Mouse (Mus musculus) CH12.LX (cell line): Measurements from ENCODE around the gene Nop53. TPM values are rescaled to one million over a fixed set of nuclear protein-coding genes. Genes with fewer than 3 reads are reported as not detected.

ENCODE experiments used
- DNase-seq: peaks from one replicate; pipeline ENCODE4 v3.0.0-alpha.2; 2013; ENCODE audit errors: extremely low read depth
- H3K27ac ChIP-seq: 2 replicates; pipeline ENCODE4 v1.5.1; 2012; ENCODE audit warnings: low read depth, mild to moderate bottlenecking, control low read depth, moderate library complexity; ENCODE audit not compliant: insufficient read depth
- H3K27me3 ChIP-seq: replicated peaks from 2 replicates; pipeline ENCODE3; 2012; ENCODE audit warnings: inconsistent platforms
- H3K36me3 ChIP-seq, 2 experiments: replicated peaks in 1 of 2; 2 replicates each; pipeline versions ENCODE3 to v1.6.1; 2012; ENCODE audit warnings: inconsistent platforms in 1 of 2, low read length in 1 of 2, mild to moderate bottlenecking in 1 of 2, mixed read lengths in 1 of 2, moderate library complexity in 1 of 2; ENCODE audit not compliant: control insufficient read depth in 1 of 2, insufficient read depth in 1 of 2
- H3K4me1 ChIP-seq, 2 experiments: 2 replicates each; pipeline ENCODE4 v1.6.1; 2012; ENCODE audit warnings: inconsistent platforms in 1 of 2, moderate library complexity in 1 of 2; ENCODE audit not compliant: insufficient read depth in 2 of 2, control insufficient read depth in 1 of 2
- H3K4me2 ChIP-seq: 2 replicates; pipeline ENCODE4 v1.6.1; 2012; ENCODE audit warnings: low read depth, mild to moderate bottlenecking, control low read depth; ENCODE audit not compliant: poor library complexity, insufficient read depth, severe bottlenecking
- H3K4me3 ChIP-seq, 3 experiments: fragments of 150-350 bp in 1 of 3; sonication (generic) in 1 of 3; replicated peaks in 1 of 3; 2 replicates each; pipeline versions ENCODE3 to v1.5.1; 2011 to 2012; ENCODE audit warnings: low read depth in 2 of 3, low read length in 2 of 3, mild to moderate bottlenecking in 2 of 3, moderate library complexity in 2 of 3, control low read depth in 1 of 3, improper control_type of control experiment in 1 of 3, inconsistent platforms in 1 of 3, mixed read lengths in 1 of 3; ENCODE audit not compliant: poor library complexity in 1 of 3
- H3K79me2 ChIP-seq: replicated peaks from 2 replicates; pipeline ENCODE4 v1.6.1; 2012; ENCODE audit warnings: mild to moderate bottlenecking, moderate library complexity; ENCODE audit not compliant: control insufficient read depth, poor library complexity, insufficient read depth, severe bottlenecking; ENCODE audit errors: extremely low read depth
- H3K9ac ChIP-seq: 2 replicates; pipeline ENCODE4 v1.6.1; 2012; ENCODE audit warnings: low read depth, mild to moderate bottlenecking, control low read depth, moderate library complexity; ENCODE audit not compliant: insufficient read depth
- H3K9me3 ChIP-seq: replicated peaks from 2 replicates; pipeline ENCODE3; 2012; ENCODE audit warnings: low read length, inconsistent platforms, mixed read lengths
- SIN3A ChIP-seq: IDR thresholded peaks from 2 replicates; pipeline ENCODE4 v1.6.1; 2012; ENCODE audit warnings: low read length, improper control_type of control experiment, inconsistent platforms
- SMC3 ChIP-seq: IDR thresholded peaks from 2 replicates; pipeline ENCODE4 v1.6.1; 2011; ENCODE audit warnings: low read depth, low read length, improper control_type of control experiment
- ZMIZ1 ChIP-seq: IDR thresholded peaks from 2 replicates; pipeline ENCODE4 v1.6.1; 2012; ENCODE audit warnings: low read depth, mild to moderate bottlenecking, inconsistent platforms, low read length, improper control_type of control experiment
- dilution Hi-C: fragments of 300-500 bp; cut with MboI; formaldehyde crosslinking; loops from 2 replicates; pipeline ENCODE4 v1.14.3; 2020; ENCODE audit warnings: low sequenced_read_pairs; ENCODE audit not compliant: extremely low pct_unique_long_range_greater_than_20kb, extremely low pct_ligation_motif_present
- in situ Hi-C: fragments of 300-500 bp; cut with MboI; formaldehyde crosslinking; loops from 3 replicates; pipeline ENCODE4 v1.14.3; 2019; ENCODE audit warnings: low sequenced_read_pairs, low pct_ligation_motif_present, low pct_unique_long_range_greater_than_20kb, mixed read lengths
- polyA plus RNA-seq: library from polyadenylated mRNA; unstranded; fragments of >175 nt; gene quantifications from 2 replicates; pipeline ENCODE4 v1.2.1, GENCODE M21; 2012; ENCODE audit warnings: low read depth; ENCODE audit not compliant: insufficient read length
- total RNA-seq, 2 experiments: library from RNA; depleted of rRNA; stranded (reverse); fragments of 300-350 nt in 1 of 2; fragments of >200 nt in 1 of 2; gene quantifications; 2 replicates each; pipeline ENCODE4 v1.2.3; 2012 to 2014

Nop53 gene
- total and polyA plus RNA-seq, 3 experiments = 199 to 310 (median 291) TPM

- dilution Hi-C loops = no loop called here
- no peaks in the 10 kb centered on the region for H3K9me3 ChIP-seq
- no peaks in the 10 kb centered on the region for H3K36me3 ChIP-seq
- peaks cover 0 to 4% of the 10 kb centered on the region in 2 experiments; a peak in 2 of 4 replicates for H3K4me1 ChIP-seq
- no peaks in the 10 kb centered on the region for H3K79me2 ChIP-seq
- no peak overlapping the region for H3K4me3 ChIP-seq
- TF ChIP-seq ZMIZ1 (no peak), SMC3 (no peak), SIN3A (no peak)
- TF ChIP-seq, all 38 proteins: peak for 0
- Histone ChIP-seq H3K27me3 (peaks cover 39% of the 10 kb centered on the region), H3K9ac (no peak overlapping the region), H3K27ac (no peak overlapping the region), H3K4me2 (no peak overlapping the region)
- in situ Hi-C loops = no loop called here
- no peak for DNase-seq
These were observed 51.6 kb downstream of the Nop53 start for GRCm38 (mm10) chr7:15894251-15894650.

Other genes starting within 250 kb of the Nop53 start
- gene Obox5, start 195.9 kb downstream of the Nop53 start, total RNA-seq (2012; rRNA removed) = not detected in 2 replicates
- gene Obox5, start 195.9 kb downstream of the Nop53 start, total RNA-seq (2014; rRNA removed) = not detected in 2 replicates
- gene Obox5, start 195.9 kb downstream of the Nop53 start, polyA plus RNA-seq = not detected in 2 replicates
- not detected in 2 replicates for gene Obox6, start 106.4 kb downstream of the Nop53 start, total RNA-seq (2012; rRNA removed)
- gene Obox6, start 106.4 kb downstream of the Nop53 start, total RNA-seq (2014; rRNA removed) = not detected in 2 replicates
- not detected in 2 replicates for gene Obox6, start 106.4 kb downstream of the Nop53 start, polyA plus RNA-seq
- not detected in 2 replicates for gene Crx, start 66.1 kb downstream of the Nop53 start, total RNA-seq (2012; rRNA removed)
- gene Crx, start 66.1 kb downstream of the Nop53 start, total RNA-seq (2014; rRNA removed) = not detected in 2 replicates
- not detected in 2 replicates for gene Crx, start 66.1 kb downstream of the Nop53 start, polyA plus RNA-seq
- 0.71 TPM in 1 of 2 replicates, not detected in the other for gene Crxos, start 63.5 kb downstream of the Nop53 start, total RNA-seq (2012; rRNA removed)
- 1.1 and 1.7 TPM in 2 replicates for gene Crxos, start 63.5 kb downstream of the Nop53 start, total RNA-seq (2014; rRNA removed)
- gene Crxos, start 63.5 kb downstream of the Nop53 start, polyA plus RNA-seq = 0.94 and 1.5 TPM in 2 replicates
- 62.2 and 65.2 TPM in 2 replicates for gene Selenow, start 23.7 kb downstream of the Nop53 start, total RNA-seq (2012; rRNA removed)
- 44.1 and 44.9 TPM in 2 replicates for gene Selenow, start 23.7 kb downstream of the Nop53 start, total RNA-seq (2014; rRNA removed)
- gene Selenow, start 23.7 kb downstream of the Nop53 start, polyA plus RNA-seq = 244 and 257 TPM in 2 replicates
- gene Ehd2, start 21.5 kb upstream of the Nop53 start, total RNA-seq (2012; rRNA removed) = 4.7 and 7.0 TPM in 2 replicates
- gene Ehd2, start 21.5 kb upstream of the Nop53 start, total RNA-seq (2014; rRNA removed) = 1.1 and 1.2 TPM in 2 replicates
- 4.4 and 5.2 TPM in 2 replicates for gene Ehd2, start 21.5 kb upstream of the Nop53 start, polyA plus RNA-seq
- gene Bicra, start 101.8 kb upstream of the Nop53 start, total RNA-seq (2012; rRNA removed) = 1.9 and 2.2 TPM in 2 replicates
- gene Bicra, start 101.8 kb upstream of the Nop53 start, total RNA-seq (2014; rRNA removed) = 0.31 and 0.32 TPM in 2 replicates
- gene Bicra, start 101.8 kb upstream of the Nop53 start, polyA plus RNA-seq = 9.8 and 10.2 TPM in 2 replicates
- 0.08 TPM in 1 of 2 replicates, not detected in the other for gene Zfp541, start 115.7 kb upstream of the Nop53 start, total RNA-seq (2012; rRNA removed)
- gene Zfp541, start 115.7 kb upstream of the Nop53 start, total RNA-seq (2014; rRNA removed) = 0.12 TPM in 1 of 2 replicates, not detected in the other
- 0.05 TPM in 1 of 2 replicates, not detected in the other for gene Zfp541, start 115.7 kb upstream of the Nop53 start, polyA plus RNA-seq
- gene Napa, start 152.4 kb upstream of the Nop53 start, total RNA-seq (2012; rRNA removed) = 80.0 and 84.8 TPM in 2 replicates
- 97.5 and 106 TPM in 2 replicates for gene Napa, start 152.4 kb upstream of the Nop53 start, total RNA-seq (2014; rRNA removed)
- 111 and 112 TPM in 2 replicates for gene Napa, start 152.4 kb upstream of the Nop53 start, polyA plus RNA-seq
- gene Kptn, start 173.8 kb upstream of the Nop53 start, total RNA-seq (2012; rRNA removed) = 17.5 and 19.1 TPM in 2 replicates
- gene Kptn, start 173.8 kb upstream of the Nop53 start, total RNA-seq (2014; rRNA removed) = 25.4 and 25.8 TPM in 2 replicates
- 14.2 and 14.5 TPM in 2 replicates for gene Kptn, start 173.8 kb upstream of the Nop53 start, polyA plus RNA-seq
- gene Slc8a2, start 183.8 kb upstream of the Nop53 start, total RNA-seq (2012; rRNA removed) = 0.04 TPM in 2 replicates
- not detected in 2 replicates for gene Slc8a2, start 183.8 kb upstream of the Nop53 start, total RNA-seq (2014; rRNA removed)
- 0.08 and 0.10 TPM in 2 replicates for gene Slc8a2, start 183.8 kb upstream of the Nop53 start, polyA plus RNA-seq
- gene Meis3, start 229.0 kb upstream of the Nop53 start, total RNA-seq (2012; rRNA removed) = 9.4 and 10.2 TPM in 2 replicates
- gene Meis3, start 229.0 kb upstream of the Nop53 start, total RNA-seq (2014; rRNA removed) = 7.1 and 7.9 TPM in 2 replicates
- 10.1 and 11.8 TPM in 2 replicates for gene Meis3, start 229.0 kb upstream of the Nop53 start, polyA plus RNA-seq